ENCODE assay signal across 34 mouse cellular contexts in genomic region chr1:170353335-170353734, GRCm38 (mm10). TPM values are rescaled to one million over a fixed set of nuclear protein-coding genes. Genes with fewer than 3 reads are reported as not detected.
A peak's percentile ranks its signal among the peaks of the same experiment; 100 is the strongest.
DNase-seq lines count a peak whose midpoint lies in the region; ATAC-seq and TF ChIP-seq lines count a peak whose summit lies in the region.
"Had no signal": no experiment of that assay in that cellular context is flagged by ENCODE, and none has a peak within 500 bp of the region (broad histone marks: within the 10 kb centered on the region; RNA-seq: fewer than 3 reads in every experiment).

No protein-coding gene starts in this region.

- H3K9ac ChIP-seq in forebrain, postnatal 0 days = no peak overlapping the region
- H3K9ac ChIP-seq: embryonic facial prominence, embryonic 13.5 days; forebrain, embryonic 12.5 days; forebrain, embryonic 15.5 days; heart, embryonic 12.5 days; heart, embryonic 15.5 days; hindbrain, embryonic 13.5 days; intestine, embryonic 15.5 days had no signal

- no peak overlapping the region for H3K4me3 ChIP-seq in forebrain, postnatal 0 days (ENCODE audit: low read depth, low read length)
- H3K4me3 ChIP-seq: embryonic facial prominence, embryonic 10.5 days; embryonic facial prominence, embryonic 13.5 days; erythroblast, embryonic 14.5 days; forebrain, embryonic 12.5 days; forebrain, embryonic 15.5 days; heart, embryonic 12.5 days; heart, embryonic 15.5 days; hindbrain, embryonic 10.5 days; hindbrain, embryonic 13.5 days; intestine, embryonic 15.5 days had no signal

- H3K4me2 ChIP-seq in forebrain, postnatal 0 days (ENCODE audit: low read depth) = no peak overlapping the region
- H3K4me2 ChIP-seq: embryonic facial prominence, embryonic 13.5 days; forebrain, embryonic 12.5 days; forebrain, embryonic 15.5 days; heart, embryonic 12.5 days; heart, embryonic 15.5 days; hindbrain, embryonic 13.5 days; intestine, embryonic 15.5 days had no signal

- no peaks in the 10 kb centered on the region for H3K4me1 ChIP-seq in forebrain, postnatal 0 days (ENCODE audit: insufficient read depth)
- H3K4me1 ChIP-seq: embryonic facial prominence, embryonic 10.5 days; embryonic facial prominence, embryonic 13.5 days; forebrain, embryonic 12.5 days; forebrain, embryonic 15.5 days; heart, embryonic 15.5 days; hindbrain, embryonic 10.5 days; hindbrain, embryonic 13.5 days; intestine, embryonic 15.5 days had no signal

- 76% methylated on average over 3 of the region's 3 CpGs for WGBS in forebrain, postnatal 0 days

- ATAC-seq in monocyte, adult 5-6 weeks (replicated peaks; ENCODE audit: insufficient number of reproducible peaks, low FRiP score, low TSS enrichment, poor library complexity, severe bottlenecking) = 0 out of 2 replicates have a peak, but pooled peaks have one; percentile 22
- no peak for ATAC-seq in forebrain, postnatal 0 days
- ATAC-seq: activated CD4-positive, CD25-positive, alpha-beta regulatory T cell, adult 4 months; CD4-positive, CD25-positive, alpha-beta regulatory T cell, adult 4 months; forebrain, embryonic 15.5 days; hindbrain, embryonic 16.5 days; intestine, embryonic 15.5 days had no signal

- no peaks in the 10 kb centered on the region for H3K36me3 ChIP-seq in forebrain, postnatal 0 days (ENCODE audit: insufficient read depth)
- H3K36me3 ChIP-seq: embryonic facial prominence, embryonic 10.5 days; embryonic facial prominence, embryonic 13.5 days; forebrain, embryonic 12.5 days; forebrain, embryonic 15.5 days; heart, embryonic 15.5 days; hindbrain, embryonic 10.5 days; hindbrain, embryonic 13.5 days; intestine, embryonic 15.5 days had no signal

- DNase-seq in cerebellum, adult 18-20 months = peak; percentile 6 to 12
- DNase-seq in cerebellum, adult 11 months = no peak
- peak; percentile 55 to 64 for DNase-seq in cerebellum, postnatal 10 days
- DNase-seq in cerebellum, postnatal 25 days = peak; percentile 43 to 59
- DNase-seq in forebrain, postnatal 0 days = no peak
- DNase-seq in B cell, adult 2 months = no peak
- DNase-seq: adrenal gland, adult 8-10 months; adrenal gland, postnatal 25 days; embryo, embryonic 11 days; gastrocnemius, postnatal 25 days; heart, adult 18-20 months; heart, postnatal 10 days; heart, postnatal 36 days; kidney, adult 11 months; kidney, adult 8-10 months had no signal

- no peaks in the 10 kb centered on the region for H3K9me3 ChIP-seq in forebrain, postnatal 0 days (ENCODE audit: low read length)
- H3K9me3 ChIP-seq: embryonic facial prominence, embryonic 10.5 days; embryonic facial prominence, embryonic 13.5 days; forebrain, embryonic 12.5 days; forebrain, embryonic 15.5 days; heart, embryonic 12.5 days; heart, embryonic 15.5 days; hindbrain, embryonic 10.5 days; hindbrain, embryonic 13.5 days; intestine, embryonic 15.5 days had no signal

- no peaks in the 10 kb centered on the region for H3K27me3 ChIP-seq in forebrain, postnatal 0 days (ENCODE audit: insufficient read depth, low read length)
- H3K27me3 ChIP-seq: embryonic facial prominence, embryonic 13.5 days; forebrain, embryonic 12.5 days; forebrain, embryonic 15.5 days; heart, embryonic 12.5 days; heart, embryonic 15.5 days; hindbrain, embryonic 13.5 days; intestine, embryonic 15.5 days had no signal

- H3K27ac ChIP-seq in forebrain, postnatal 0 days (ENCODE audit: low read depth, low read length) = no peak overlapping the region
- H3K27ac ChIP-seq: embryonic facial prominence, embryonic 10.5 days; embryonic facial prominence, embryonic 13.5 days; forebrain, embryonic 12.5 days; forebrain, embryonic 15.5 days; heart, embryonic 15.5 days; hindbrain, embryonic 10.5 days; hindbrain, embryonic 13.5 days; intestine, embryonic 15.5 days had no signal

- TF ChIP-seq CTCF in forebrain, postnatal 0 days (IDR thresholded peaks at IDR 0.05; ENCODE audit: low read depth) = no peak

RNA-seq across cellular contexts. Expression of gene Spata46, which starts 44.7 kb away (rescaled TPM):
- total RNA-seq in monocyte, adult 5-6 weeks (2017) = not detected in 3 replicates
- total RNA-seq in forebrain, postnatal 0 days (2014; rRNA removed) = not detected in 2 replicates
- polyA plus RNA-seq in forebrain, postnatal 0 days (2015; fragmentation: Nextera tagmentation; extraction: Ambion mirVana) = not detected in 2 replicates
- total RNA-seq: adrenal gland, adult 8-10 months; adrenal gland, postnatal 25 days; gastrocnemius, adult 18-20 months; gastrocnemius, postnatal 25 days; heart, adult 18-20 months; heart, postnatal 10 days; heart, postnatal 36 days; MEL had no signal
- polyA plus RNA-seq: activated CD4-positive, CD25-positive, alpha-beta regulatory T cell, adult 4 months; brain, embryonic 14.5 days; C2C12; CD4-positive, CD25-positive, alpha-beta regulatory T cell, adult 4 months; cortical plate, adult 2 months; erythroblast, embryonic 14.5 days had no signal

RNA-seq across cellular contexts. Expression of gene Gm7694, which starts 47.2 kb away (rescaled TPM):
- total RNA-seq in monocyte, adult 5-6 weeks (2017) = 0.11 to 1.7 TPM (median 0.38 TPM) in 3 replicates
- total RNA-seq in forebrain, postnatal 0 days (2014; rRNA removed) = 1.2 and 2.4 TPM in 2 replicates
- polyA plus RNA-seq in forebrain, postnatal 0 days (2015; fragmentation: Nextera tagmentation; extraction: Ambion mirVana) = 0.39 and 0.85 TPM in 2 replicates
- polyA plus RNA-seq: activated CD4-positive, CD25-positive, alpha-beta regulatory T cell, adult 4 months; CD4-positive, CD25-positive, alpha-beta regulatory T cell, adult 4 months had no signal

Comparison
In these comparisons a context has a peak if more than half of its experiments do, and no peak if none do; other contexts are left out.
1. DNase-seq: peak in cerebellum, adult 18-20 months (2 of 2), cerebellum, postnatal 10 days (2 of 2) and cerebellum, postnatal 25 days (2 of 2); none in cerebellum, adult 11 months (single experiment), forebrain, postnatal 0 days (single experiment) and B cell, adult 2 months (0 of 2).